Mouse (Mus musculus) 416B (cell line): ENCODE data around the gene Bag1.
"Not testable (repeated sequence)": the region's sequence is repeated elsewhere in the genome, so short reads cannot be mapped to it uniquely, and the experiment has no call there.

Experiments used
- DNase-seq: peaks from one replicate; pipeline ENCODE4 v3.0.0; 2011; ENCODE audit warnings: low read depth

Gene Bag1

GRCm38 (mm10) chr4:40936175-40936839 is 11.8 kb downstream of the Bag1 start:
- no peak for DNase-seq

GRCm38 (mm10) chr4:40934369-40934768 is 13.7 kb downstream of the Bag1 start:
- DNase-seq, result not testable (repeated sequence)

- DNase-seq, result no peak
These were observed 14.4 kb downstream of the Bag1 start for GRCm38 (mm10) chr4:40933694-40934093.

- no peak for DNase-seq
These were observed 19.0 kb downstream of the Bag1 start for GRCm38 (mm10) chr4:40929046-40929445.

GRCm38 (mm10) chr4:40925568-40925967 is 22.5 kb downstream of the Bag1 start:
- DNase-seq, result no peak

- DNase-seq, result no peak
These were observed 24.9 kb downstream of the Bag1 start for GRCm38 (mm10) chr4:40923087-40923651.

GRCm38 (mm10) chr4:40921288-40921687 is 26.8 kb downstream of the Bag1 start:
- no peak for DNase-seq

GRCm38 (mm10) chr4:40920576-40920975 is 27.5 kb downstream of the Bag1 start:
- DNase-seq, result no peak

- no peak for DNase-seq
These were observed 28.3 kb downstream of the Bag1 start, which contains the start of gene Spink4 for GRCm38 (mm10) chr4:40919785-40920184. Gene Spink4 (plus strand): TSS chr4:40920052.

- peak; percentile 42 for DNase-seq
These were observed 31.4 kb downstream of the Bag1 start for GRCm38 (mm10) chr4:40916592-40917155.

GRCm38 (mm10) chr4:40915947-40916346 is 32.1 kb downstream of the Bag1 start:
- no peak for DNase-seq

- peak; percentile 26 for DNase-seq
These were observed 33.7 kb downstream of the Bag1 start for GRCm38 (mm10) chr4:40914287-40914867.

- DNase-seq, result no peak
These were observed 39.7 kb downstream of the Bag1 start for GRCm38 (mm10) chr4:40908261-40908969.

GRCm38 (mm10) chr4:40906298-40906697 is 41.8 kb downstream of the Bag1 start:
- DNase-seq, result peak; percentile 82

- DNase-seq, result no peak
These were observed 47.5 kb downstream of the Bag1 start for GRCm38 (mm10) chr4:40900612-40901011.

- DNase-seq, result peak; percentile 65
These were observed 48.0 kb downstream of the Bag1 start for GRCm38 (mm10) chr4:40900071-40900470.

GRCm38 (mm10) chr4:40899264-40899663 is 48.8 kb downstream of the Bag1 start:
- no peak for DNase-seq

GRCm38 (mm10) chr4:40898476-40899044 is 49.5 kb downstream of the Bag1 start:
- DNase-seq, result no peak

GRCm38 (mm10) chr4:40895646-40896045 is 52.4 kb downstream of the Bag1 start:
- no peak for DNase-seq

- DNase-seq, result no peak
These were observed 53.0 kb downstream of the Bag1 start for GRCm38 (mm10) chr4:40895118-40895517.

GRCm38 (mm10) chr4:40891206-40891605 is 56.9 kb downstream of the Bag1 start:
- no peak for DNase-seq

GRCm38 (mm10) chr4:40889983-40890382 is 58.1 kb downstream of the Bag1 start:
- no peak for DNase-seq
